Mouse (Mus musculus) kidney, postnatal 0 days (tissue): ENCODE data around the gene Tmem44. TPM values are rescaled to one million over a fixed set of nuclear protein-coding genes. Genes with fewer than 3 reads are reported as not detected.
A peak's percentile ranks its signal among the peaks of the same experiment; 100 is the strongest.

Experiments used
- ATAC-seq: fragments of 200-750 bp; cut with Nextera tagmentation; replicated peaks from 2 replicates; pipeline ENCODE4 v1.8.0; 2017; ENCODE audit warnings: low read depth, moderate number of reproducible peaks, moderate TSS enrichment, moderate library complexity; ENCODE audit not compliant: low FRiP score
- DNase-seq: peaks from one replicate; pipeline ENCODE4 v3.0.0-alpha.2; 2016; ENCODE audit warnings: low spot score
- H3K27ac ChIP-seq: fragments of 300-500 bp; sonication (generic); 2 replicates; pipeline ENCODE4 v1.5.1; 2014; ENCODE audit warnings: mild to moderate bottlenecking
- H3K27me3 ChIP-seq: fragments of 300-500 bp; sonication (generic); 2 replicates; pipeline ENCODE4 v1.6.1; 2014; ENCODE audit warnings: low read length, mixed read lengths; ENCODE audit not compliant: insufficient read depth
- H3K36me3 ChIP-seq: fragments of 300-500 bp; sonication (generic); 2 replicates; pipeline ENCODE4 v1.6.1; 2014; ENCODE audit warnings: low read length, mixed read lengths; ENCODE audit not compliant: insufficient read depth
- H3K4me1 ChIP-seq: fragments of 300-500 bp; sonication (generic); replicated peaks from 2 replicates; pipeline ENCODE4 v1.6.1; 2014; ENCODE audit warnings: antibody characterized with exemption, low read length, mixed read lengths; ENCODE audit not compliant: insufficient read depth
- H3K4me2 ChIP-seq: fragments of 300-500 bp; sonication (generic); 2 replicates; pipeline ENCODE4 v1.6.1; 2014; ENCODE audit warnings: mild to moderate bottlenecking, low read length, moderate library complexity, mixed read lengths
- H3K4me3 ChIP-seq: fragments of 300-500 bp; sonication (generic); replicated peaks from 2 replicates; pipeline ENCODE4 v1.5.1; 2014; ENCODE audit warnings: low read depth, low read length
- H3K9ac ChIP-seq: fragments of 300-500 bp; sonication (generic); 2 replicates; pipeline ENCODE4 v1.6.1; 2014; ENCODE audit warnings: low read depth, low read length
- H3K9me3 ChIP-seq: fragments of 300-500 bp; sonication (generic); replicated peaks from 2 replicates; pipeline ENCODE4 v1.6.1; 2016; ENCODE audit warnings: low read length, inconsistent platforms, mixed read lengths
- CTCF ChIP-seq: IDR thresholded peaks from 2 replicates; pipeline ENCODE4 v1.5.1; 2016; ENCODE audit warnings: antibody characterized with exemption, low read depth, mild to moderate bottlenecking, moderate library complexity
- WGBS: fragments of 180-500 bp; shearing (Covaris S2); extraction: QIAGEN DNeasy Blood & Tissue Kit; methylation state at CpG from one replicate; pipeline ENCODE4 v1.1.7; 2014; 5-methylcytosine and 5-hydroxymethylcytosine counted together
- polyA plus RNA-seq: library from polyadenylated mRNA; unstranded; fragments of >200 nt; fragmentation: Nextera tagmentation; extraction: Ambion mirVana; gene quantifications from 2 replicates; pipeline ENCODE4 v1.2.1, GENCODE M21; 2015

The Tmem44 gene
- polyA plus RNA-seq, 1 experiment from 2014 or later: 13.8 TPM

GRCm38 (mm10) chr16:30504856-30505255, 45.8 kb downstream of the Tmem44 start:
- ATAC-seq: no peak
- no peaks in the 10 kb centered on the region for H3K36me3 ChIP-seq
- DNase-seq: no peak
- 79% methylated on average over 4 of the region's 4 CpGs for WGBS
- no peak overlapping the region for H3K9ac ChIP-seq
- H3K9me3 ChIP-seq: no peaks in the 10 kb centered on the region
- no peak for TF ChIP-seq CTCF
- no peak overlapping the region for H3K27ac ChIP-seq
- peaks cover 3% of the 10 kb centered on the region; the same call in 1 of the 2 replicates for H3K4me1 ChIP-seq
- no peak overlapping the region for H3K4me2 ChIP-seq
- H3K27me3 ChIP-seq: no peaks in the 10 kb centered on the region
- H3K4me3 ChIP-seq: no peak overlapping the region

GRCm38 (mm10) chr16:30503958-30504357, 46.7 kb downstream of the Tmem44 start:
- Histone ChIP-seq H3K4me1 (peaks cover 10% of the 10 kb centered on the region; the same call in 1 of the 2 replicates), H3K27me3 (no peaks in the 10 kb centered on the region), H3K4me3 (no peak overlapping the region), H3K36me3 (no peaks in the 10 kb centered on the region), H3K4me2 (no peak overlapping the region), H3K9me3 (no peaks in the 10 kb centered on the region), H3K27ac (no peak overlapping the region), H3K9ac (no peak overlapping the region)
- DNase-seq (peak; percentile 81), ATAC-seq (peak; percentile 29; the same call in 1 of the 2 replicates)
- WGBS: 21% methylated on average over 15 of the region's 15 CpGs
- peak; percentile 90 for TF ChIP-seq CTCF

GRCm38 (mm10) chr16:30502221-30502891, 48.3 kb downstream of the Tmem44 start:
- H3K27me3 ChIP-seq: no peaks in the 10 kb centered on the region
- H3K9ac ChIP-seq: no peak overlapping the region
- no peak overlapping the region for H3K4me3 ChIP-seq
- H3K27ac ChIP-seq: no peak overlapping the region; the same call in 1 of the 2 replicates
- no peaks in the 10 kb centered on the region for H3K36me3 ChIP-seq
- no peaks in the 10 kb centered on the region for H3K9me3 ChIP-seq
- peak; percentile 58 for DNase-seq
- ATAC-seq: peak; percentile 38; the same call in 1 of the 2 replicates
- TF ChIP-seq CTCF: no peak
- peaks cover 10% of the 10 kb centered on the region; the same call in 1 of the 2 replicates for H3K4me1 ChIP-seq
- H3K4me2 ChIP-seq: peak overlapping the region; percentile 50
- WGBS: 10% methylated on average over 25 of the region's 25 CpGs

GRCm38 (mm10) chr16:30501621-30502020, 49.0 kb downstream of the Tmem44 start:
- H3K9me3 ChIP-seq: no peaks in the 10 kb centered on the region
- no peak overlapping the region for H3K4me2 ChIP-seq
- ATAC-seq (no peak), DNase-seq (no peak)
- H3K4me3 ChIP-seq: no peak overlapping the region
- peaks cover 10% of the 10 kb centered on the region; the same call in 1 of the 2 replicates for H3K4me1 ChIP-seq
- 60% methylated on average over 5 of the region's 5 CpGs for WGBS
- no peak for TF ChIP-seq CTCF
- H3K9ac ChIP-seq: no peak overlapping the region
- H3K36me3 ChIP-seq: no peaks in the 10 kb centered on the region
- H3K27ac ChIP-seq: no peak overlapping the region
- H3K27me3 ChIP-seq: no peaks in the 10 kb centered on the region

- 88% methylated on average over 7 of the region's 7 CpGs for WGBS
Measured at GRCm38 (mm10) chr16:30500223-30500622, 50.4 kb downstream of the Tmem44 start.

GRCm38 (mm10) chr16:30499126-30499857, 51.4 kb downstream of the Tmem44 start:
- peak overlapping the region; percentile 15; the same call in 1 of the 2 replicates for H3K4me2 ChIP-seq
- peak overlapping the region; percentile 54; the same call in 1 of the 2 replicates for H3K27ac ChIP-seq
- H3K4me3 ChIP-seq: no peak overlapping the region
- H3K4me1 ChIP-seq: peaks cover 10% of the 10 kb centered on the region; the same call in 1 of the 2 replicates
- TF ChIP-seq CTCF: no peak
- no peaks in the 10 kb centered on the region for H3K36me3 ChIP-seq
- no peaks in the 10 kb centered on the region for H3K27me3 ChIP-seq
- DNase-seq (peak; percentile 71), ATAC-seq (no peak)
- 20% methylated on average over 16 of the region's 16 CpGs for WGBS
- no peak overlapping the region for H3K9ac ChIP-seq
- no peaks in the 10 kb centered on the region for H3K9me3 ChIP-seq

More at GRCm38 (mm10) chr16:30500223-30500622, 50.4 kb downstream of the Tmem44 start:
- Histone ChIP-seq H3K27ac (no peak overlapping the region), H3K36me3 (no peaks in the 10 kb centered on the region), H3K9ac (no peak overlapping the region), H3K27me3 (no peaks in the 10 kb centered on the region), H3K4me2 (no peak overlapping the region), H3K4me3 (no peak overlapping the region), H3K9me3 (no peaks in the 10 kb centered on the region), H3K4me1 (peaks cover 10% of the 10 kb centered on the region; the same call in 1 of the 2 replicates)
- no peak for TF ChIP-seq CTCF
- DNase-seq: no peak
- no peak for ATAC-seq
